Mouse (Mus musculus): ENCODE measurements around the gene Top1. TPM values are rescaled to one million over a fixed set of nuclear protein-coding genes. Genes with fewer than 3 reads are reported as not detected.

The Top1 gene
- polyA plus RNA-seq, 1 experiment from 2014 or later = 80.7 TPM

GRCm38 (mm10) chr2:160763816-160764215, 118.1 kb downstream of the Top1 start:
- in situ Hi-C loops (cut with MboI; ENCODE audit: low pct_unique_long_range_greater_than_20kb) = no loop called here
- POLR2A ChIA-PET = interaction anchor here (0.7 to 0.8 kb wide), 2 partner anchors 82 to 121 kb away, joined by 3 read pairs; no protein-coding TSS in a partner anchor

GRCm38 (mm10) chr2:160764386-160764785, 118.7 kb downstream of the Top1 start:
- in situ Hi-C loops (cut with MboI; ENCODE audit: low pct_unique_long_range_greater_than_20kb) = no loop called here
- no peak for DNase-seq (ENCODE audit: low read depth, low spot score)
- POLR2A ChIA-PET = interaction anchor here (0.8 kb wide), 1 partner anchor 121 kb away, joined by 3 read pairs; no protein-coding TSS in a partner anchor
- H3K27me3 ChIP-seq = no peaks in the 10 kb centered on the region
- CTCF ChIA-PET = interaction anchor here (1.1 to 3.2 kb wide), 2 partner anchors 21 to 121 kb away, joined by 3 to 11 read pairs; no protein-coding TSS in a partner anchor
- ATAC-seq = no peak
- TF ChIP-seq CTCF (IDR thresholded peaks at IDR 0.05) = no peak

More at GRCm38 (mm10) chr2:160763816-160764215, 118.1 kb downstream of the Top1 start:
- no peak for ATAC-seq
- TF ChIP-seq CTCF (IDR thresholded peaks at IDR 0.05) = no peak
- H3K27me3 ChIP-seq = no peaks in the 10 kb centered on the region
- CTCF ChIA-PET = interaction anchor here (1.3 to 3.2 kb wide), 2 partner anchors 19 to 121 kb away, joined by 5 to 11 read pairs; no protein-coding TSS in a partner anchor
- no peak for DNase-seq (ENCODE audit: low read depth, low spot score)

GRCm38 (mm10) chr2:160765096-160765495, 119.4 kb downstream of the Top1 start:
- no peak for TF ChIP-seq CTCF (IDR thresholded peaks at IDR 0.05)

GRCm38 (mm10) chr2:160766371-160766771, 120.7 kb downstream of the Top1 start:
- ATAC-seq (no peak), DNase-seq (ENCODE audit: low read depth, low spot score) (no peak)
- in situ Hi-C loops (cut with MboI; ENCODE audit: low pct_unique_long_range_greater_than_20kb) = no loop called here
- ChIA-PET POLR2A (interaction anchor here (1.0 kb wide), 1 partner anchor 35 kb away, joined by 4 read pairs; the partner anchor contains the start of gene Plcg1), CTCF (interaction anchor here (2.4 kb wide), 1 partner anchor 119 kb away, joined by 7 read pairs; no protein-coding TSS in a partner anchor)
- H3K27me3 ChIP-seq = no peaks in the 10 kb centered on the region
- no peak for TF ChIP-seq CTCF (IDR thresholded peaks at IDR 0.05)

More at GRCm38 (mm10) chr2:160765096-160765495, 119.4 kb downstream of the Top1 start:
- ChIA-PET CTCF (interaction anchor here (1.1 to 3.2 kb wide), 2 partner anchors 20 to 120 kb away, joined by 3 to 11 read pairs; no protein-coding TSS in a partner anchor), POLR2A (interaction anchor here (0.7 kb wide), 1 partner anchor 36 kb away, joined by 3 read pairs; no protein-coding TSS in a partner anchor)
- DNase-seq (ENCODE audit: low read depth, low spot score) (no peak), ATAC-seq (no peak)
- in situ Hi-C loops (cut with MboI; ENCODE audit: low pct_unique_long_range_greater_than_20kb) = no loop called here
- H3K27me3 ChIP-seq = no peaks in the 10 kb centered on the region

- no peak for DNase-seq (ENCODE audit: low read depth, low spot score)
- no peak for TF ChIP-seq CTCF (IDR thresholded peaks at IDR 0.05)
- in situ Hi-C loops (cut with MboI; ENCODE audit: low pct_unique_long_range_greater_than_20kb) = no loop called here
- POLR2A ChIA-PET = interaction anchor here (1.0 to 2.1 kb wide), 2 partner anchors 13 to 36 kb away, joined by 4 to 6 read pairs; partner anchors contain the start of gene Plcg1
- CTCF ChIA-PET = interaction anchor here (1.0 to 2.4 kb wide), 2 partner anchors 12 to 118 kb away, joined by 3 to 7 read pairs; no protein-coding TSS in a partner anchor
- H3K27me3 ChIP-seq = no peaks in the 10 kb centered on the region
- ATAC-seq = no peak
These were observed 121.5 kb downstream of the Top1 start for GRCm38 (mm10) chr2:160767201-160767600.

GRCm38 (mm10) chr2:160768097-160768695, 122.5 kb downstream of the Top1 start:
- ATAC-seq (no peak), DNase-seq (ENCODE audit: low read depth, low spot score) (no peak)
- no peaks in the 10 kb centered on the region for H3K27me3 ChIP-seq
- POLR2A ChIA-PET = interaction anchor here (0.5 to 2.1 kb wide), 4 partner anchors 9 to 173 kb away, joined by 3 to 6 read pairs (median 3); no protein-coding TSS in a partner anchor
- CTCF ChIA-PET = interaction anchor here (0.6 to 2.4 kb wide), 6 partner anchors 13 to 117 kb away, joined by 3 to 7 read pairs (median 3); no protein-coding TSS in a partner anchor
- in situ Hi-C loops (cut with MboI; ENCODE audit: low pct_unique_long_range_greater_than_20kb) = no loop called here
- no peak for TF ChIP-seq CTCF (IDR thresholded peaks at IDR 0.05)

- no peak for ATAC-seq
- no peak for DNase-seq (ENCODE audit: low read depth, low spot score)
- no peaks in the 10 kb centered on the region for H3K27me3 ChIP-seq
- POLR2A ChIA-PET = interaction anchor here (0.5 to 2.1 kb wide), 3 partner anchors 11 to 174 kb away, joined by 3 to 6 read pairs (median 3); no protein-coding TSS in a partner anchor
- TF ChIP-seq CTCF (IDR thresholded peaks at IDR 0.05) = no peak
- in situ Hi-C loops (cut with MboI; ENCODE audit: low pct_unique_long_range_greater_than_20kb) = no loop called here
- CTCF ChIA-PET = interaction anchor here (1.1 to 1.2 kb wide), 2 partner anchors 16 to 107 kb away, joined by 3 to 4 read pairs; no protein-coding TSS in a partner anchor
These were observed 123.3 kb downstream of the Top1 start for GRCm38 (mm10) chr2:160768997-160769396.

- CTCF ChIA-PET = interaction anchor here (1.3 kb wide), 1 partner anchor 114 kb away, joined by 7 read pairs; no protein-coding TSS in a partner anchor
- in situ Hi-C loops (cut with MboI; ENCODE audit: low pct_unique_long_range_greater_than_20kb) = no loop called here
These were observed 124.7 kb downstream of the Top1 start for GRCm38 (mm10) chr2:160770409-160770808.

GRCm38 (mm10) chr2:160770871-160771270, 125.2 kb downstream of the Top1 start:
- no peaks in the 10 kb centered on the region for H3K27me3 ChIP-seq
- TF ChIP-seq CTCF (IDR thresholded peaks at IDR 0.05) = no peak
- no peak for ATAC-seq
- ChIA-PET CTCF (interaction anchor here (1.3 kb wide), 1 partner anchor 113 kb away, joined by 7 read pairs; no protein-coding TSS in a partner anchor), POLR2A (no interaction called here)
- in situ Hi-C loops (cut with MboI; ENCODE audit: low pct_unique_long_range_greater_than_20kb) = no loop called here
- DNase-seq (ENCODE audit: low read depth, low spot score) = no peak

More at GRCm38 (mm10) chr2:160770409-160770808, 124.7 kb downstream of the Top1 start:
- H3K27me3 ChIP-seq = no peaks in the 10 kb centered on the region
- DNase-seq (ENCODE audit: low read depth, low spot score) = no peak
- ATAC-seq = no peak
- no peak for TF ChIP-seq CTCF (IDR thresholded peaks at IDR 0.05)
- POLR2A ChIA-PET = no interaction called here

- H3K27me3 ChIP-seq = no peaks in the 10 kb centered on the region
- no peak for TF ChIP-seq CTCF (IDR thresholded peaks at IDR 0.05)
- ATAC-seq = no peak
- in situ Hi-C loops (cut with MboI; ENCODE audit: low pct_unique_long_range_greater_than_20kb) = no loop called here
- CTCF ChIA-PET = interaction anchor here (0.8 to 1.0 kb wide), 2 partner anchors 10 to 114 kb away, joined by 3 to 4 read pairs; no protein-coding TSS in a partner anchor
- POLR2A ChIA-PET = no interaction called here
- no peak for DNase-seq (ENCODE audit: low read depth, low spot score)
These were observed 125.9 kb downstream of the Top1 start for GRCm38 (mm10) chr2:160771325-160772276.

Other genes starting within 250 kb of the Top1 start
- gene Plcg1, start 85.4 kb downstream of the Top1 start, polyA plus RNA-seq (2021) = 75.9 TPM
- gene Zhx3, start 227.1 kb downstream of the Top1 start, polyA plus RNA-seq (2021) = 14.6 TPM
- gene Lpin3, start 234.8 kb downstream of the Top1 start, polyA plus RNA-seq (2021) = 2.3 TPM

Data from Patski (cell line).